Mouse (Mus musculus) T-cell, adult 2 months (primary cell): ENCODE measurements around the gene Cdk4.

Source experiments
- DNase-seq: peaks from one replicate; pipeline ENCODE4 v3.0.0; 2022; ENCODE audit warnings: low spot score

Gene Cdk4

GRCm38 (mm10) chr10:127063239-127063872 lies at the start of gene Cdk4:
Gene Cdk4, plus strand, starts transcription at chr10:127063534.
- DNase-seq = peak; percentile 97

DNA sequence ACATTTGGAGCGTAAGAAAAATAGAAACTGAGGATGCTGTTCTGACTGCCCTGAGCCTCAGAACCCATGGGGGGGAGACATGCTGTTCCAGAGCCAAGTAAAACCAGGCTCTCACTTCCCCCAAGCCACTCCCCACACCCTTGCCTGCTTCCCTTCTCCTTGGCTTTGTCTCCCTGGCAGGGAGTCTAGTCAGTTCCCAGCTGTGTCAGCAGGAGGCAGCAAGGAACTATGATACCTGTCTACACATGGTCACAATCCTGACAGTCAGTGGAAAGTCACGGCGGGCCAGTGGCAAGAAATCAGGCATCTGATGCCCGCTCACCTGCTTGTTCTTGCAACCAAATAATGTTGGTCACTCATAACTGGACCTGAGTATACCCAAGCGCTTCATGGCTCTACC lies 46.8 kb upstream of the Cdk4 start:
- no peak for DNase-seq

DNA sequence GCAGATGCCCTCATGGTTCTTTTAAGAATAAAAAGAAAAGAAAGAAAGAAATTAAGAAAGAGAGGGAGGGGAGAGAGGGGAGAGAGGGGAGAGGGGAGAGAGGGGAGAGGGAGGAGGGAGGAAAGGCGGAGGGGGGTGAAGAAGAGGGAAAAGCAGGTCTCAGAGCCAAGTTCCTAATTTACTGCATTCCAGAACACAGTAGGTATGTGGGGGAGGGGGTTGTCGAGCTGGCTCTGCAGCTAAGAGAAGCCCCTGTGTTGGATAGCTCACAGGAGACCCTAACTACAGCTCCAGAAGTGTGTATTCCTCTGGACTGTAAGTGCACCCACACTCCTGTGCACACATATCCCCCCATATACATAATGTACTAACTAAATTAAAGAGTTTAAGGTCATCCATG lies 46.3 kb upstream of the Cdk4 start:
- no peak for DNase-seq

GRCm38 (mm10) chr10:127018422-127018821 lies 44.9 kb upstream of the Cdk4 start:
- no peak for DNase-seq

GRCm38 (mm10) chr10:127030336-127031296 lies 32.7 kb upstream of the Cdk4 start, which contains the start of gene Tsfm:
Gene Tsfm, minus strand, starts transcription at chr10:127030840.
- DNase-seq = peak; percentile 84

DNA sequence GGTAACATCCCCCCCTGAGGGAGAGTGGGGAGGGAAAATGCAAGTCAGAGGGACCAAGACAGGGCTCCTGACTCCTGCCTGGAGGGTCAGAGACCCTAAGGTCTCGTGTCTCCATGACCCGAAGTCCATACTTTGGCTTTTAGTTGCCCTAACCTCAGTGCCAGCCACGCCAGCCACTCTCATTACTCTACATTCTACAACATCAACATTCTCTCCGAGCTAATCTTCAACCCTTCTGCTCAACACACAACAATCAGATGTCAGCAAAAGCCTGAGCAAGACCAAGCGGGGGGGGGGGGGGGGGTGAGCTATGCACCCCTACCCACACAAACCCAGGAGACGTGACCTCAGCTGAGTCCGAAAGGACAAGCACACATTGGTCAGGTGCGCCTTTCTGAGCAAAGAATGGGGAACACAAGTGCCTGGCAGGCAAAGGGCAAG lies 30.0 kb upstream of the Cdk4 start:
- DNase-seq = no peak

DNA sequence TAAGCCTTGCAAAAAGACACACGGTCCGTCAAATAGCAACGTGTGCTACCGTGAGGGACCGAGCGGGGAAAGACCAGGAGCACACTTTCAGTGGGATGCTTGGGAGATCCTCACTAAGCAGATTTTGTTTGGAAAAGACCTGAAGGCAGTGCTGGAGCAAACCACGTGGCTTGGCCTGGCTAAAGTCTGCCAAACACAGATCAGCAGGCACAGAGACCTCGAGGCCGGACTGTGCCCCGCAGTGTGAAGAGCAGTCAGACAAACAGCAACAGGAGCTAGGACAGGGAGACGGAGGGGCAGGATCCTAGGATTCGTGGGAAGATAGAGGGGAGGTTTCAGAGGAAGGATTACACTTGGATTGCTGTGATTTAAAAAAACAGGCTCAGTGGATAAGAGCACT lies 27.1 kb upstream of the Cdk4 start:
- DNase-seq = no peak

DNA sequence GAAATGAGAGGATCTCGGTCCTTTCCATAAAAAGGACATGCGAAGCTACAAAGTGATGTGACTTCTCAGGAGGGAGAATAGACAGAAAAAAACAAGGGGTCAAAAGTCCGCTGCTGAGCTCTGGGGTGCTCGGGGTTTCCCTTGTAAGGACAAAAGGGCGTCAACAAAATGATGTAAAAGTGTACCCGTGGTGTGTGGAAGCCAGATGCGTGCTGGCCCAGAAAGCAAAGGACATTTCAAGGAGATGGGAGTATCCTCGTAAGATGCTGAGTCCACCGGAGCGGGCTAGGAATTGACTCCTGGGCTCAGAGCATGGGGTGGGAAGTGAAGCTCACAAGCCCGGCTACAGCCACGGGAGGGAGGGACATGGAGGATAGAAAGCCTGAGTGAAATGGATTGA lies 25.7 kb upstream of the Cdk4 start:
- DNase-seq = no peak

DNA sequence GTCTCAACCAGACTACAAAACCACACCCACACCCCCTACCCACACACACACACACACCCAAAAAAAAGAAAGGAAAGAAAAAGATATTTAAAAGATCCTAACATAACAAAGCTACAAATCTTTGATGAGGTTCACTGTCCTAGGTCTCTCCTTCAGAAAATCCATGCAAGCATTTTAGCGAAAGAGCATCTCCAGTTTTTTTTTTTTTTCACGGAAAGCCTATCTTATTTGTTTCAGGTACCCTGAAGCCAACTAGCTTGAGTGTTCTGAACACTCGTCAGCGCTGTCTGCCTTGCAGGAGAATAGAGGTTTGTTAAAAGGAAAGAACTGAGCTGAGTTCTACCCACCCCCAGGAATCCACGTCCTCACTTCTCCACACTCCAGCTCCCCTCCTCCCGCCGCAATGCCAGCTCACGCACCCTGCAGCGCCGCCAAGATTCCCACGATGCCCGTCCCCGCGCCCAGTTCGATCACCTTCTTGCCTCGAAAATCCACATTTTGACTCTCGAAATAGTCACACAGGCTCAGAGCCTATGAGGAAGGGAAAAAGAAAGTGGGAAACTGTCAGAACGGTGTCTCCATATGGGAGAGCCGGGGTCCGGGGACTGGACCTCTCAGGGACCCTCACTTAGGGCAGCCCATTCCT lies 22.6 kb upstream of the Cdk4 start:
- DNase-seq = no peak

GRCm38 (mm10) chr10:127041274-127041766 lies 22.0 kb upstream of the Cdk4 start, which contains the start of the genes Mettl1 and Eef1akmt3:
Gene Mettl1, plus strand, starts transcription at chr10:127041414.
Gene Eef1akmt3, minus strand, starts transcription at chr10:127041513.
- no peak for DNase-seq

GRCm38 (mm10) chr10:127041774-127042338 lies 21.5 kb upstream of the Cdk4 start:
- peak; percentile 83 for DNase-seq

DNA sequence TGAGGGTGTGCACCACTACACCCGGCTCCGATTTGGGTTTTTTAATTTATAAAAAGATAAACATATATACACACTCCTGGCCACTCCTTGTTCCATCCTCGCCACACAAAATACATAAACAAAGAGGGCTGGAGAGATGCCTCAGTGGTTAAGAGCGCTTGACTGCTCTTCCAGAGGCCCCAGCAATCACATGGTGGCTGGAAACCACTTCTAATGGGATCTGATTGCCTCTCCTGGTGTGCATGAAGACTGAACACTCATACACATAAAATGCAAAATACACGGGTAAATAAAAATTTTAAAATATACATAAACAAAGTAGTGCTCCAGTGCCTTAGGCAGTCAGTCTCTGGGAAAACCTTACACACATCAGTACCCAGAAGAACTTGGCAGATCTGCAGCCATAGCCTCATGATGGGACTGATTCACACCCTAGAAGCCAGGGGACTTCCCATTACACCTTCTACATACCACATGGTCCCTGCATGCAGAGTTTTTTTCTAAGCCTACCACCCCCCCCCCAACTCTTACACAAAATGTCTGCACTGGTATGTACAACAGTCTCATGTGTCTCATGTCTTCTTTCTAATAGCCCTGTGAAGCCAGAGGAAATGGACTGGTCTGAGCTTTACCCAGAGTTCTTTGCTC lies 20.7 kb upstream of the Cdk4 start:
- no peak for DNase-seq

DNA sequence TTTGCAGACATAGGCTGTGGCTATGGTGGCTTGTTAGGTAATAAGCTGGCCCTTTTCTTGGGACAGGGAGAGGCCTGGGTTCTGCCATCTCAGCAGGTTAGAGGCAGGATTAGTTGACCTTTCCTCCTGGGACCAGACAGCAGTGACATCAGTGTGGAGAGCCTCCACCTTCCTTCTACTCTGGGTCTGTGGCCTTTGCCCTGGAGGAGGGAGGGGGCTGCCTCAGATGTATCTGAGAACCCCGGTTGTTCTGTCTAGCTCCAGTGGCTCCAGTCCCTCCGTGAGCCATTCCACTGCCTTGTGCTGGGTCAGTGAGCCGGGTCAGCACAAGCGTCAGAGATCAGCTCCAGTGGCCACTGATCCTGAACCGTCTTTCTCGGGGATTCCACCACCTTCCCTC lies 20.1 kb upstream of the Cdk4 start:
- DNase-seq = no peak

DNA sequence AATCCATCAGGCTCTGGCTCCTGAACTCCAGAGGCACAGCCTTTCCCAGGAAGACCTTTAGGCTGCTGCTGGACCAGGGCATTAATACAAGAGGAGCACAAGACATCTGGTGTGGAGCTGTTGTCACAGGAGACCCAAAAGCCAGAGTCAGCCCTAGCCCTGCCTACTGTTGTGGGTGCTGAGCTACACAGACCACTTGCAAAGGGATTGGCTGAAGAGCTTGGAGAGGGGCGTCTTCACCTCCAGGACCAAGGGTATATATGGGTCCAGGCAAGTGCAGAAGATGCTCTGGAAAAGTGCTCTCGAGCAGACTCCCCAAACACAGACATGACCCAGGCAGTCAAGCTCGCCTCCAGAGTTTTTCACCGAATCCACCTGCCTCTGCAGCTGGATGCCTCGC lies 15.4 kb upstream of the Cdk4 start, which contains the start of gene Cyp27b1:
Gene Cyp27b1 (plus strand): TSS at position 297 of the 400 bp plus-strand sequence.
- DNase-seq = no peak

GRCm38 (mm10) chr10:127048608-127049394 lies 14.5 kb upstream of the Cdk4 start:
- no peak for DNase-seq

DNA sequence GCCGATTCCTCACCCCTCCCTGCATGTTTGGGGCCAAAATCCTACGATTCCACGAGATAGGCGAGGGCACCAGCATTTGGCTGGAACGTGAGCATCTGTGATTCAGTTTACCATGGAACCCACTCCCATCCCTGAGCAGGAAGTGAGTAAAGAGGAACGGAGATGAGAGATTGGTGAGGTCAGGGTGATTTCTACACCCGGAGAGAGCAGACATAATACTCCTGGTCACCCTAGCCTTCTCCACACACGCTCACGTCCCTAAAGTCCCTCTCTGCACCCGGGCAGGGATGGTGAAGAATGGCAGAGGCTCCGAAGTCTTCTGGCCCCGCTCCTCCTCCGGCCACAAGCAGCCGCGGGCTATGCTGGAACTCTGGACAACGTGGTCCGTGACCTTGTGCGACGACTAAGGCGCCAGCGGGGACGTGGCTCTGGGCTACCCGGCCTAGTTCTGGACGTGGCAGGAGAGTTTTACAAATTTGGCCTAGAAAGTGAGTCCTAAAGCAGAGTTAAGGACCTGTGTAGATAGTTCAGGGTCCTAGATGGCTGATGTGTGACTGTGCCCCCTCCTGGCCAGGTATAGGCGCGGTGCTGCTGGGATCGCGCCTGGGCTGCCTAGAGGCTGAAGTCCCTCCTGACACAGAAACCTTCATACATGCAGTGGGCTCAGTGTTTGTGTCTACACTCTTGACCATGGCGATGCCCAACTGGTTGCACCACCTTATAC lies 13.8 kb upstream of the Cdk4 start:
- DNase-seq = no peak

DNA sequence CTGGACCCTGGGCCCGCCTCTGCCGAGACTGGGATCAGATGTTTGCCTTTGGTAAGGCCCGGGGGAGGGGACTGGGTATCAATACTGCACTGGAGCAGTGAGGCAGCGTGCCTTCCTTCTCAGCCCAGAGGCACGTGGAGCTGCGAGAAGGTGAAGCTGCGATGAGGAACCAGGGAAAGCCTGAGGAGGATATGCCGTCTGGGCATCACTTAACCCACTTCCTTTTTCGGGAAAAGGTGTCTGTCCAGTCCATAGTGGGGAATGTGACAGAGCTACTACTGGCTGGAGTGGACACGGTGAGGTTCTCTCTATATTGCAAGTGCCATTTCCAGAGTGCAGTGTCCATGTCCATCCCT lies 13.2 kb upstream of the Cdk4 start:
- no peak for DNase-seq

DNA sequence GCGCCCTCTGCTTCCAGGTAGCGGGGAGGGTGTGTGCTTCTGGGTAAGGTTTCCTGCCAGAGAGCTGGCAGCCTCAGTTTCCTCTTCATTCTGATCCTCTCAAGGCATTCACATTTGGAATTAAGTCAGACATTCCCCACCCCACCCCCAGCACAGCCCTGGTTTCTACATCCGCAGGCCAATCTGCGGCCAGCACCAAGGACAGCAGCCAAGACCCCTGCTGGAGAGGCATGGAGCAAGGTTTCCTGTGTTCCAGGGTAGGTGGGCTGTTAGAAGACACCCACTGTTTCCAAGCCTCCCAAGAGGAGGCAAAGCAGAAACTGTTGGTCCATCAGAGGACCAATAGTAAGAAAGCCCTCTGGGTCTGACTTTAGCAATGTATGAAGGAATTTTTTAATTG lies 8.7 kb upstream of the Cdk4 start:
- no peak for DNase-seq

GRCm38 (mm10) chr10:127055406-127055805 lies 7.9 kb upstream of the Cdk4 start:
- DNase-seq = no peak

- DNase-seq = no peak
Measured at GRCm38 (mm10) chr10:127056490-127056889, 6.8 kb upstream of the Cdk4 start.
